Mouse (Mus musculus): ENCODE measurements around the gene 4930544G11Rik. TPM values are rescaled to one million over a fixed set of nuclear protein-coding genes. Genes with fewer than 3 reads are reported as not detected.

Gene 4930544G11Rik
- not detected for total RNA-seq (2021)
- long read RNA-seq, experiment 1 = 0 reads
- long read RNA-seq, experiment 2 = 0 reads

- H3K27ac ChIP-seq = no peak within 1 kb of the TSS
- DNase-seq = no peak
- TF ChIP-seq CTCF (IDR thresholded peaks at IDR 0.05) = no peak
- no peak within 1 kb of the TSS for H3K4me3 ChIP-seq
- intact Hi-C loops (cut with DNase I) = no loop called here
Measured at GRCm38 (mm10) chr6:65952309-65952708, at the start of gene 4930544G11Rik. Gene 4930544G11Rik, plus strand, starts transcription at chr6:65952609.

- no peak for TF ChIP-seq CTCF (IDR thresholded peaks at IDR 0.05)
- H3K27ac ChIP-seq = no peak overlapping the region
- no peak overlapping the region for H3K4me3 ChIP-seq
- DNase-seq = no peak
- intact Hi-C loops (cut with DNase I) = no loop called here
Measured at GRCm38 (mm10) chr6:65906657-65907182, 45.7 kb upstream of the 4930544G11Rik start.

- no peak overlapping the region for H3K4me3 ChIP-seq
Measured at GRCm38 (mm10) chr6:65915421-65915820, 37.0 kb upstream of the 4930544G11Rik start.

GRCm38 (mm10) chr6:65921703-65922102 lies 30.7 kb upstream of the 4930544G11Rik start:
- no peak overlapping the region for H3K27ac ChIP-seq
- DNase-seq = no peak
- no peak for TF ChIP-seq CTCF (IDR thresholded peaks at IDR 0.05)
- H3K4me3 ChIP-seq = no peak overlapping the region
- intact Hi-C loops (cut with DNase I) = no loop called here

More at GRCm38 (mm10) chr6:65915421-65915820, 37.0 kb upstream of the 4930544G11Rik start:
- intact Hi-C loops (cut with DNase I) = no loop called here
- no peak overlapping the region for H3K27ac ChIP-seq
- no peak for DNase-seq
- TF ChIP-seq CTCF (IDR thresholded peaks at IDR 0.05) = no peak

GRCm38 (mm10) chr6:65923501-65924084 lies 28.8 kb upstream of the 4930544G11Rik start:
- TF ChIP-seq CTCF (IDR thresholded peaks at IDR 0.05) = no peak
- intact Hi-C loops (cut with DNase I) = no loop called here
- DNase-seq = no peak
- no peak overlapping the region for H3K27ac ChIP-seq
- no peak overlapping the region for H3K4me3 ChIP-seq

- Histone ChIP-seq H3K4me3 (no peak overlapping the region), H3K27ac (no peak overlapping the region)
- no peak for DNase-seq
- intact Hi-C loops (cut with DNase I) = no loop called here
- no peak for TF ChIP-seq CTCF (IDR thresholded peaks at IDR 0.05)
Measured at GRCm38 (mm10) chr6:65925737-65926333, 26.6 kb upstream of the 4930544G11Rik start.

GRCm38 (mm10) chr6:65930523-65930922 lies 21.9 kb upstream of the 4930544G11Rik start:
- no peak for TF ChIP-seq CTCF (IDR thresholded peaks at IDR 0.05)
- no peak overlapping the region for H3K4me3 ChIP-seq
- no peak overlapping the region for H3K27ac ChIP-seq
- intact Hi-C loops (cut with DNase I) = no loop called here
- DNase-seq = no peak

GRCm38 (mm10) chr6:65932776-65933175 lies 19.6 kb upstream of the 4930544G11Rik start:
- DNase-seq = no peak
- H3K27ac ChIP-seq = no peak overlapping the region
- H3K4me3 ChIP-seq = no peak overlapping the region
- intact Hi-C loops (cut with DNase I) = no loop called here
- no peak for TF ChIP-seq CTCF (IDR thresholded peaks at IDR 0.05)

- DNase-seq = no peak
- intact Hi-C loops (cut with DNase I) = no loop called here
- TF ChIP-seq CTCF (IDR thresholded peaks at IDR 0.05) = no peak
- no peak overlapping the region for H3K27ac ChIP-seq
- no peak overlapping the region for H3K4me3 ChIP-seq
Measured at GRCm38 (mm10) chr6:65933177-65933576, 19.2 kb upstream of the 4930544G11Rik start.

GRCm38 (mm10) chr6:65935566-65936281 lies 16.7 kb upstream of the 4930544G11Rik start:
- no peak overlapping the region for H3K27ac ChIP-seq
- no peak overlapping the region for H3K4me3 ChIP-seq
- no peak for DNase-seq
- no peak for TF ChIP-seq CTCF (IDR thresholded peaks at IDR 0.05)
- intact Hi-C loops (cut with DNase I) = no loop called here

GRCm38 (mm10) chr6:65950492-65950891 lies 1.9 kb upstream of the 4930544G11Rik start:
- Histone ChIP-seq H3K27ac (no peak overlapping the region), H3K4me3 (no peak overlapping the region)
- no peak for DNase-seq
- TF ChIP-seq CTCF (IDR thresholded peaks at IDR 0.05) = no peak
- intact Hi-C loops (cut with DNase I) = no loop called here

- no peak overlapping the region for H3K4me3 ChIP-seq
- H3K27ac ChIP-seq = no peak overlapping the region
- no peak for TF ChIP-seq CTCF (IDR thresholded peaks at IDR 0.05)
- intact Hi-C loops (cut with DNase I) = no loop called here
- no peak for DNase-seq
Measured at GRCm38 (mm10) chr6:65969386-65970111, 17.1 kb downstream of the 4930544G11Rik start.

Measured in gastrocnemius, adult 2 months (tissue).